Comparison of ENCODE assay signal across 7 mouse cellular contexts in genomic region chr3:122418564-122419274, GRCm38 (mm10).
DNase-seq lines count a peak whose midpoint lies in the region; ATAC-seq and TF ChIP-seq lines count a peak whose summit lies in the region.

No protein-coding gene starts in this region.

- TF ChIP-seq CTCF in forebrain, postnatal 0 days (IDR thresholded peaks at IDR 0.05; ENCODE audit: low read depth), result no peak

- H3K27me3 ChIP-seq in neural tube, embryonic 12.5 days (replicated peaks), result peaks cover 4% of the 10 kb centered on the region; the same call in 1 of the 2 replicates
- H3K27me3 ChIP-seq in forebrain, postnatal 0 days (ENCODE audit: insufficient read depth, low read length), result peaks cover 7% of the 10 kb centered on the region; the same call in 1 of the 2 replicates
- H3K27me3 ChIP-seq in liver, embryonic 15.5 days, result peaks cover 54% of the 10 kb centered on the region

- no peak for ATAC-seq in neural tube, embryonic 12.5 days (ENCODE audit: low FRiP score, low read depth)
- no peak for ATAC-seq in forebrain, postnatal 0 days
- ATAC-seq in liver, embryonic 15.5 days (ENCODE audit: insufficient read depth), result no peak
- ATAC-seq in monocyte, adult 5-6 weeks (replicated peaks; ENCODE audit: insufficient number of reproducible peaks, low FRiP score, low TSS enrichment, poor library complexity, severe bottlenecking), result no peak

- H3K9ac ChIP-seq in neural tube, embryonic 12.5 days, result no peak overlapping the region
- H3K9ac ChIP-seq in forebrain, postnatal 0 days, result no peak overlapping the region
- H3K9ac ChIP-seq in liver, embryonic 15.5 days, result no peak overlapping the region

- peaks cover 30% of the 10 kb centered on the region for H3K4me1 ChIP-seq in neural tube, embryonic 12.5 days
- H3K4me1 ChIP-seq in forebrain, postnatal 0 days (ENCODE audit: insufficient read depth), result no peaks in the 10 kb centered on the region
- peaks cover 12% of the 10 kb centered on the region for H3K4me1 ChIP-seq in liver, embryonic 15.5 days (replicated peaks)

- no peaks in the 10 kb centered on the region for H3K9me3 ChIP-seq in neural tube, embryonic 12.5 days
- H3K9me3 ChIP-seq in forebrain, postnatal 0 days (ENCODE audit: low read length), result no peaks in the 10 kb centered on the region
- no peaks in the 10 kb centered on the region for H3K9me3 ChIP-seq in liver, embryonic 15.5 days (replicated peaks)

- no peak for DNase-seq in neural tube, embryonic 10.5 days (ENCODE audit: extremely low spot score, low spot score)
- DNase-seq in forebrain, postnatal 0 days, result peak; percentile 22
- no peak for DNase-seq in thymus, postnatal 0 days (ENCODE audit: low spot score)
- DNase-seq in urinary bladder, adult 18-20 months (ENCODE audit: low spot score in 2 of 2), result no peak

- WGBS in neural tube, embryonic 12.5 days, result 33% methylated on average over 16 of the region's 16 CpGs
- WGBS in forebrain, postnatal 0 days, result 40% methylated on average over 16 of the region's 16 CpGs
- WGBS in liver, embryonic 15.5 days (ENCODE audit: insufficient replicate concordance), result 24% methylated on average over 16 of the region's 16 CpGs

- H3K27ac ChIP-seq in neural tube, embryonic 12.5 days, result no peak overlapping the region
- H3K27ac ChIP-seq in forebrain, postnatal 0 days (ENCODE audit: low read depth, low read length), result no peak overlapping the region
- no peak overlapping the region for H3K27ac ChIP-seq in liver, embryonic 15.5 days (replicated peaks)

- no peak overlapping the region for H3K4me3 ChIP-seq in neural tube, embryonic 12.5 days
- H3K4me3 ChIP-seq in forebrain, postnatal 0 days (ENCODE audit: low read depth, low read length), result peak overlapping the region; percentile 56
- H3K4me3 ChIP-seq in liver, embryonic 15.5 days (replicated peaks), result peak overlapping the region; percentile 61

- no peaks in the 10 kb centered on the region for H3K36me3 ChIP-seq in neural tube, embryonic 12.5 days
- H3K36me3 ChIP-seq in forebrain, postnatal 0 days (ENCODE audit: insufficient read depth), result no peaks in the 10 kb centered on the region
- H3K36me3 ChIP-seq in liver, embryonic 15.5 days (replicated peaks), result no peaks in the 10 kb centered on the region

- H3K4me2 ChIP-seq in neural tube, embryonic 12.5 days (replicated peaks), result peak overlapping the region; percentile 84
- peak overlapping the region; percentile 99 for H3K4me2 ChIP-seq in forebrain, postnatal 0 days (ENCODE audit: low read depth)
- peak overlapping the region; percentile 65 for H3K4me2 ChIP-seq in liver, embryonic 15.5 days
